Mouse (Mus musculus) limb, embryonic 10.5 days (tissue): ENCODE results near the gene Crtap. TPM values are rescaled to one million over a fixed set of nuclear protein-coding genes. Genes with fewer than 3 reads are reported as not detected.
A peak's percentile ranks its signal among the peaks of the same experiment; 100 is the strongest.

ENCODE experiments used
- DNase-seq: peaks from one replicate; pipeline ENCODE4 v3.0.0-alpha.2; 2017; ENCODE audit warnings: low spot score
- H3K27ac ChIP-seq: fragments of 300-500 bp; sonication (generic); 2 replicates; pipeline ENCODE4 v1.5.1; 2016; ENCODE audit warnings: mild to moderate bottlenecking
- H3K27me3 ChIP-seq: fragments of 300-500 bp; sonication (generic); 2 replicates; pipeline ENCODE4 v1.6.1; 2016; ENCODE audit warnings: low read depth, mild to moderate bottlenecking; ENCODE audit not compliant: poor library complexity, severe bottlenecking
- H3K36me3 ChIP-seq: fragments of 300-500 bp; sonication (generic); 2 replicates; pipeline ENCODE4 v1.6.1; 2016; ENCODE audit warnings: mild to moderate bottlenecking, moderate library complexity
- H3K4me1 ChIP-seq: fragments of 300-500 bp; sonication (generic); 2 replicates; pipeline ENCODE4 v1.6.1; 2016
- H3K4me3 ChIP-seq: fragments of 300-500 bp; sonication (generic); 2 replicates; pipeline ENCODE4 v1.5.1; 2016; ENCODE audit warnings: mild to moderate bottlenecking, moderate library complexity
- H3K9me3 ChIP-seq: fragments of 300-500 bp; sonication (generic); replicated peaks from 2 replicates; pipeline ENCODE4 v1.6.1; 2016; ENCODE audit warnings: mild to moderate bottlenecking
- WGBS: fragments of 180-500 bp; shearing (Covaris S2); methylation state at CpG from one replicate; pipeline ENCODE4 v1.1.7; 2016; 5-methylcytosine and 5-hydroxymethylcytosine counted together
- polyA plus RNA-seq: library from polyadenylated mRNA; unstranded; fragments of >200 nt; fragmentation: Nextera tagmentation; extraction: Ambion mirVana; gene quantifications from 2 replicates; pipeline ENCODE4 v1.2.1, GENCODE M21; 2016

The Crtap gene
- 47.3 and 55.4 TPM in 2 replicates for polyA plus RNA-seq

GRCm38 (mm10) chr9:114389905-114390748 lies at the start of gene Crtap:
TSS of gene Crtap (minus strand) at chr9:114390675.
- Histone ChIP-seq H3K4me1 (peaks cover 34% of the 10 kb centered on the region), H3K4me3 (peak within 1 kb of the TSS; percentile 78), H3K27ac (peak within 1 kb of the TSS; percentile 91), H3K9me3 (no peaks in the 10 kb centered on the region), H3K27me3 (no peaks in the 10 kb centered on the region), H3K36me3 (peaks cover 4% of the 10 kb centered on the region)
- WGBS, result 1% methylated on average over 96 of the region's 96 CpGs
- DNase-seq, result peak; percentile 88

DNA sequence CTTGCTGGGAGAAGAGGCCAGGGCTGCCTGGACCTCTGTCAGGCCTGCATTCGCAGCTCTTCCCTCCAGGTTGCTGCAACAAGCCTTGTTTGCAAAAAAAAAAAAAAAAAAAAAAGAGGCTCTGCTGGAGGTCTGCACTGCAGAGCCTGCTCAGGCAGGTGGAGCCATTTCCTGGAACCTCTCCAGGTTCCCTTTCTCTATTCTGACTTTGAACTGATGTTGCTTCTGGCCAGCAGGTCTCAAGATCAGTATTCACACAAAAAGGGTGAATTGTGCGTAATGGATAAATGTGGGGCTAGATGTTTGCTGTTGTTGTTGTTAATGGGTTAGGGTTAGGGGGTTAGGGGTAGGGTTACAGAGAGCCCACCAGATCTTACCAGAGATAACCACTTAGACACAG lies 45.2 kb upstream of the Crtap start:
- H3K27me3 ChIP-seq, result no peaks in the 10 kb centered on the region
- H3K9me3 ChIP-seq, result no peaks in the 10 kb centered on the region
- 75% methylated on average over 2 of the region's 2 CpGs for WGBS
- H3K27ac ChIP-seq, result no peak overlapping the region
- H3K4me3 ChIP-seq, result no peak overlapping the region
- DNase-seq, result no peak
- H3K4me1 ChIP-seq, result no peaks in the 10 kb centered on the region; the same call in 1 of the 2 replicates
- peaks cover 25% of the 10 kb centered on the region for H3K36me3 ChIP-seq

DNA sequence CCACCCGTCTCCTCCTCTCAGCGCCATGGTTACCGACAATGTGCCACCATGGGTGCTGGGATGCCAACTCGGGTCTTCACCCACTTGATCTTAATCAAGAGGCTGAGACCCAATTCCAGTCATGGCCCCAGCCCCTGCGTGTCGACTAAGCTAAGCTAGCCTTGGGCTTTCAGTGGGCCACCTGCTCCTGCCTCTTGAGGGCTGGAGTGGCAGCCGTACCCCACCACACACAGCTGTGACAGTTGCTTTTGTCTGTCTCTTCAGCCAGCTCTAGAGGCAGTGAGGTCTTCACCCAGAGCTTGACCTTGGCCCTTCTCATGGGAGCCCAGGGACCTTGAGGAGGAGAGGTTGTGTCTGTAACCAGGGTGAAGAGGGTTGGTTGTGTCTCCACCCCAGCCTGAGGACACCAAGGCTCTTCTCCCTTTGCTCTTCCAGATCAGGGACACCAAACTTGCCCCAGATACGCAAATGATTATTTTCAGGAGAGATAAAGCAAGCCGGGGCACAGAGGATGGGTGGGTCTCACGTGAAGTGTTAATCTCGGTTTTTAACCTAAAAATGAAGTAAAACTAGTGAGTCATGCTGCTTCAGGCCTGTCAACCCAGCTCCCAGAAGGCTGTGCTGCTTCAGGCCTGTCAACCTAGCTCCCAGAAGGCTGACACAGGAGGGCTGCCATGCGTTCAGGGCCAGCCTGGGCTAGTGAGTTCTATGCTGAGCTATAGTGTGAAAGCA lies 37.8 kb upstream of the Crtap start:
- no peak overlapping the region for H3K27ac ChIP-seq
- H3K4me3 ChIP-seq, result no peak overlapping the region
- H3K4me1 ChIP-seq, result peaks cover 8% of the 10 kb centered on the region; the same call in 1 of the 2 replicates
- H3K9me3 ChIP-seq, result 0 out of 2 replicates have a peak, but pooled peaks cover 6% of the 10 kb centered on the region
- no peak for DNase-seq
- H3K27me3 ChIP-seq, result no peaks in the 10 kb centered on the region
- 90% methylated on average over 12 of the region's 12 CpGs for WGBS
- peaks cover 29% of the 10 kb centered on the region for H3K36me3 ChIP-seq

DNA sequence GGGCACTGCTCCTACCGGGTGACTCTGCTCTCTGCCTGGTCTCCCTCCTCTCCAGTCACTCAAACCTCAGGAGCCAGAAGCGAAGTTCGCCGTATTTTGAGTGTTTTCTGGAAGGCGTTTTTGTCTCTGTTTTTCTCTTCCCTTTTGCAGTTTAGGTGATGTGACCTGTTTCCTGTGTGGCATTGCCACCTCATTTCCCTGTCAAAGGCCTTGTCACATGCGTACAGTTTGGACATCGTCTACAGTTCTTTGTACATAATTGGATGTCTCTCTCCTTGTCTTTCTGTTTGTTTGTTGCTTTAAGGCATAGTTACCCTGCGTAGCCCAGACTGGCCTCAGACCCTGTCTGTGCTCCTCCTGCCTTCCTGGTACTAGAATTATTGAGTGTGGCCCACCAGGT lies 37.0 kb upstream of the Crtap start:
- no peaks in the 10 kb centered on the region for H3K27me3 ChIP-seq
- no peak overlapping the region for H3K4me3 ChIP-seq
- no peak for DNase-seq
- H3K36me3 ChIP-seq, result peaks cover 35% of the 10 kb centered on the region
- 93% methylated on average over 8 of the region's 8 CpGs for WGBS
- 0 out of 2 replicates have a peak, but pooled peaks cover 6% of the 10 kb centered on the region for H3K9me3 ChIP-seq
- H3K4me1 ChIP-seq, result peaks cover 8% of the 10 kb centered on the region; the same call in 1 of the 2 replicates
- H3K27ac ChIP-seq, result no peak overlapping the region

DNA sequence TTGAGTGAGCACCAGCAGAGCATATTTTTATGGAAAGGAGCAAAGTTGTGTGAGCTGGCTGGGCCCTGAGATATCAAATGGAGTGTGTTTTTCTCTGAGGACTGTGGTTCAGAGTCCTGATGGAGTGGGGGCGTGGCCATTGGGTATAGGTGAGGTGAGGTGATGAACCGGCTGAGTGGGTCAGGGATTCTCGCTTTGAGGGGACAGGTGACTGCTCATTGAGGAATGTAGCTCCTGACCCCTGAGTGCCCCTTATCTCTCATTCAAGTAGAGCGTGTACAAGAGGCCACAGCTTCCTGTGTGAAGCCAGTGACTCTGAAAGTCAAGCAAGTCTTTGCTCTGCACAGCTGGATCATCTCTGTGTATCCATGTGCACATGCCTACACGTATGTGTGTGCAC lies 35.7 kb upstream of the Crtap start:
- Histone ChIP-seq H3K9me3 (0 out of 2 replicates have a peak, but pooled peaks cover 6% of the 10 kb centered on the region), H3K4me1 (peaks cover 8% of the 10 kb centered on the region; the same call in 1 of the 2 replicates), H3K36me3 (peaks cover 35% of the 10 kb centered on the region), H3K4me3 (no peak overlapping the region), H3K27me3 (no peaks in the 10 kb centered on the region), H3K27ac (no peak overlapping the region)
- WGBS, result 89% methylated on average over 5 of the region's 5 CpGs
- no peak for DNase-seq

DNA sequence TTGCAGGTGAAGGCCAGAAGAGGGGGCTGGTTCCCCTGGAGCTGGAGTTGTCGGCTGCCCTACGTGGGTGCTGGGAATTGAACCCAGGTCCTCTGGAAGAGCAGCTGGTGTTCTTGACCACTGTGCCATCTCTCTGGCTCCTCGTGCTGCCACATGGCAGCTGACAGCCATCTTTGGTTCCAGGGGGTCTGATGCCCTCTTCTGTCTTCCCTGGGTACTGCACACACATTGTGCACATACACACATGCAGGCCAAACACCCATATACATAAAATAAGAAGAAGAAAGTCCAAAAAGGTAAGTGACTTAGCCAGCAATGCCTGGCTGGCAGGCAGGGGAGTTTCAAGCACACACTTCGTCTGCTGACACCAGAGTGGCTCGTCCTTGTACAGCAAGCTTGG lies 35.1 kb upstream of the Crtap start:
- 0 out of 2 replicates have a peak, but pooled peaks cover 6% of the 10 kb centered on the region for H3K9me3 ChIP-seq
- H3K27ac ChIP-seq, result no peak overlapping the region
- H3K36me3 ChIP-seq, result peaks cover 36% of the 10 kb centered on the region
- WGBS, result 93% methylated on average over 5 of the region's 5 CpGs
- DNase-seq, result no peak
- no peak overlapping the region for H3K4me3 ChIP-seq
- peaks cover 8% of the 10 kb centered on the region; the same call in 1 of the 2 replicates for H3K4me1 ChIP-seq
- H3K27me3 ChIP-seq, result no peaks in the 10 kb centered on the region

DNA sequence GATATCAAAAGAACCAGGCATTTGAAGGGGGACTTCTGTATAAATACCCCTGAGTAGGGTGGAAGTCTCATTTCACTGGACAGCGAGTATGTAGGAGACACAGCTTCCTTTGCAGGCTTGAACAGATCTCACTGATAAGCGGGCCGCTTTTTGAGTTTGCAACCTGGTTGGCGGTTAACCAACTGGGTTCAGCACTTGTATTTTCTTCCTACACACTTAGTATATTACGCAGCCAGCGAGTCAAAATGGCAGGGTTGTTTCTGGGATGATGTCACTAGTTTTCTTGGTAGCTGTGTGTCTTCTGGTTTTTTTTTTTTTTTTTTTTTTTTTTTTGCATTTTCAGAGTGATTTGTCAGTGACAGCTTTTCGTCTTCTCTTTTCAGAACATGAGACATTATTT lies 31.3 kb upstream of the Crtap start:
- no peak for DNase-seq
- H3K9me3 ChIP-seq, result 0 out of 2 replicates have a peak, but pooled peaks cover 6% of the 10 kb centered on the region
- peaks cover 35% of the 10 kb centered on the region for H3K36me3 ChIP-seq
- no peak overlapping the region for H3K27ac ChIP-seq
- no peak overlapping the region for H3K4me3 ChIP-seq
- H3K27me3 ChIP-seq, result no peaks in the 10 kb centered on the region
- WGBS, result 91% methylated on average over 7 of the region's 7 CpGs
- H3K4me1 ChIP-seq, result no peaks in the 10 kb centered on the region

DNA sequence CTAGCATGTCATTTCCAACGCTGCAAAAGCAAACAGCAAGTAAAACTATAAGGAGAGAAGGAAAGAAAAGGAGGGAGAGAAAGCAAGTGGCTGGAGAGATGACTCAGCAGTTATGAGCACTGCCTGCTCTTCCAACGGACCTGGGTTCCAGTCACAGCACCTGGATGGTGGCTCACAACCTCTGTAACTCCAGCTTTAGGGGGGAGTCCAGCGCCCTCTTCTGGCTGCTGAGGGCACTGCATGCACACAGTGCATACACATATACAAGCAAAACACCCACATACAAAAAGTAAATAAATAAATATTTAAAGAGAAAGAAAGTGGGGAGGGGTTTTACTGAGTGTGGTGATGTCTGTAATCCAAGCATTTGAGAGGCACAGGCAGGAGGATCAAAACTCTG lies 30.6 kb upstream of the Crtap start:
- 69% methylated on average over 3 of the region's 3 CpGs for WGBS
- no peaks in the 10 kb centered on the region for H3K27me3 ChIP-seq
- 0 out of 2 replicates have a peak, but pooled peaks cover 6% of the 10 kb centered on the region for H3K9me3 ChIP-seq
- H3K4me1 ChIP-seq, result no peaks in the 10 kb centered on the region
- peaks cover 30% of the 10 kb centered on the region for H3K36me3 ChIP-seq
- H3K27ac ChIP-seq, result no peak overlapping the region
- no peak overlapping the region for H3K4me3 ChIP-seq
- no peak for DNase-seq

GRCm38 (mm10) chr9:114420443-114420842 lies 30.0 kb upstream of the Crtap start:
- WGBS, result 83% methylated on average over 8 of the region's 8 CpGs
- H3K4me1 ChIP-seq, result no peaks in the 10 kb centered on the region
- H3K36me3 ChIP-seq, result peaks cover 24% of the 10 kb centered on the region
- no peak for DNase-seq
- 0 out of 2 replicates have a peak, but pooled peaks cover 2% of the 10 kb centered on the region for H3K9me3 ChIP-seq
- H3K27ac ChIP-seq, result no peak overlapping the region
- H3K27me3 ChIP-seq, result no peaks in the 10 kb centered on the region
- H3K4me3 ChIP-seq, result no peak overlapping the region

GRCm38 (mm10) chr9:114418187-114418586 lies 27.7 kb upstream of the Crtap start:
- no peaks in the 10 kb centered on the region for H3K4me1 ChIP-seq
- peak; percentile 55 for DNase-seq
- H3K4me3 ChIP-seq, result no peak overlapping the region
- H3K9me3 ChIP-seq, result no peaks in the 10 kb centered on the region
- 69% methylated on average over 7 of the region's 7 CpGs for WGBS
- H3K27ac ChIP-seq, result no peak overlapping the region
- H3K36me3 ChIP-seq, result peaks cover 13% of the 10 kb centered on the region; the same call in 1 of the 2 replicates
- H3K27me3 ChIP-seq, result no peaks in the 10 kb centered on the region

DNA sequence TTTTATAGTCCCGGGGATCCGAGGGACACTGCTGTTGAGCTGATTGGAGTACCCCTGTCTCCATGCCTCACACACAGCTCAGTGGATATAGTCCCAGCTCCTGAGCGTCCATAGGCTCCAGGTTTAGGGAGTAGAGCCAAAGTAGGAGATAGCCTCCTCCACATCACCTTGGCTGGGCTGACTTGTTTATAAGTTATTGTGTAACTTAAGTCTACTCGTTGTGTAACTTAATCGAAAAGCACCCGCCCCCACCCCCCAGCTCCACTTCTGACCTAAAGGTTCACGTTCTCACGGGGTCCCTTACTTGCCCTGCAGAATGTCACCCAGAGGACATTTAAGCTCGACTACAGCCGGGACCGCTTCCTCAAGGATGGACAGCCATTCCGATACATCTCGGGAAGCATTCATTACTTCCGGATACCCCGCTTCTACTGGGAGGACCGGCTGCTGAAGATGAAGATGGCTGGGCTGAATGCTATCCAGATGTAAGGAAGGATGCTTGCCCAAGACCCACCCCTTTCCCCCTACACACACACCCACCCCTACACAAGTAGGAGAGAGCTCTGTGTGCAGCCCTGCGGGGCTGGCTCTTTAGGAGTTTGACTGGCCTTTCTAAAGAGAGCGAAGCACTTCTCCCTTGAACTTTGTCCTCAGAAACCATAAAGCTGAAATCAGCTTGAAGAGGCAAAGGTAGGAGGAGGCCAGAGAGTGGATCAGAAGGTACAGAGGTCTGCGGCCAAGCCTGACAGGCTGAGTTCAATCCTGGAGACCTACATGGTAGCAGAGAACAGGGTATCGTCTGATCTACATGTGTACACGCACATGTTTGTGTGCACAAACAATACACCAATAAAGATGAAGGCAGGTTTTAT lies 26.4 kb upstream of the Crtap start:
- DNase-seq, result no peak
- no peak overlapping the region for H3K4me3 ChIP-seq
- no peaks in the 10 kb centered on the region for H3K27me3 ChIP-seq
- H3K36me3 ChIP-seq, result peaks cover 20% of the 10 kb centered on the region
- no peaks in the 10 kb centered on the region for H3K4me1 ChIP-seq
- no peak overlapping the region for H3K27ac ChIP-seq
- no peaks in the 10 kb centered on the region for H3K9me3 ChIP-seq
- WGBS, result 92% methylated on average over 21 of the region's 21 CpGs

DNA sequence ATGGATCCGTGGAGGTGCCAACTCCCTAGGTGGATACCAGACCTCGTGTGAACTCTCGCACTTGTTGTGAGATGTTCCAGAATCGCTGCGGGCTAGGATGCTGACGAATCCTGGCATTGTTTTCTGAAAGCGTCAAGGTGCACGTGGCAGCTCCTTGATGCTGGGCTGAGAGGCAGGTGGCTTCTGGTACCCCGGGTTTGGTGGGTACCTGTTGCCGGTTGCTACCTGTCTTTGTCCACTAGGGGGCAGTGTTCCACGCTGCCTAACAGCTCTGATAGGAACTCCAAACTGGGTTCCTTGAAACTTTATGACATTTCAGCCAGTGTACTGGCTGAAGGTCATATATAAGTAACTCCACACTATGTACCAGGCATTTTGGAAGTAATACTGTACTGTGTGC lies 25.2 kb upstream of the Crtap start:
- Histone ChIP-seq H3K4me1 (no peaks in the 10 kb centered on the region), H3K27ac (no peak overlapping the region), H3K27me3 (no peaks in the 10 kb centered on the region), H3K36me3 (peaks cover 26% of the 10 kb centered on the region), H3K9me3 (0 out of 2 replicates have a peak, but pooled peaks cover 2% of the 10 kb centered on the region), H3K4me3 (no peak overlapping the region)
- peak; percentile 81 for DNase-seq
- 19% methylated on average over 11 of the region's 11 CpGs for WGBS
